Mouse (Mus musculus): ENCODE measurements at regions not wholly inside any gene's neighbourhood (a gene's known extent, or its start where the extent isn't known, plus 50 kb on each side); places are given as distances from the start of the nearest gene placed in this dataset.
"Not testable (repeated sequence)": the region's sequence is repeated elsewhere in the genome, so short reads cannot be mapped to it uniquely, and the experiment has no call there.

- not testable (repeated sequence) for DNase-seq (ENCODE audit: extremely low spot score)
Observed at GRCm38 (mm10) chr19:27128501-27128900, 87.8 kb upstream of the Vldlr start.

- no peak for DNase-seq (ENCODE audit: extremely low spot score)
Observed at GRCm38 (mm10) chr19:27134360-27134759, 81.9 kb upstream of the Vldlr start.

DNA sequence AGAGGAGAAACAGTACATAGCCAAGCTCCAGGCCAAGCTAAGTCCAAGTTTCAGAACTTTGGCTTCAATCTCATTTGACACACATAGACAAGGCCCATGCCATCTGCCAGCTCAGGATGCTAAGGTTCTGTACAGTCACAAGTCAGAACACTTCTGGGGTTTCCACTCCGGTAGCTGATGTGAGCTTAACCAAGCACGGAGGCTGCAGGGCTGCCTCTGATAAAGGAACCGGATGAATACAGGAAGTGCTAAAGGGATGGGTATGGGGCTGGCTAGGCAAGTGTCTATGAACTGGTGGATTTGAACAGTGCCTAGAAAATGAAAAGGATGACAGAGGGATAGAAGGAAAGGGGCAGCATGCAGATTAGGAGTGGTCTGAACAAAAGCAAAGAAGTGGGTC, 75.4 kb upstream of the Vldlr start:
- DNase-seq (ENCODE audit: extremely low spot score): no peak

DNA sequence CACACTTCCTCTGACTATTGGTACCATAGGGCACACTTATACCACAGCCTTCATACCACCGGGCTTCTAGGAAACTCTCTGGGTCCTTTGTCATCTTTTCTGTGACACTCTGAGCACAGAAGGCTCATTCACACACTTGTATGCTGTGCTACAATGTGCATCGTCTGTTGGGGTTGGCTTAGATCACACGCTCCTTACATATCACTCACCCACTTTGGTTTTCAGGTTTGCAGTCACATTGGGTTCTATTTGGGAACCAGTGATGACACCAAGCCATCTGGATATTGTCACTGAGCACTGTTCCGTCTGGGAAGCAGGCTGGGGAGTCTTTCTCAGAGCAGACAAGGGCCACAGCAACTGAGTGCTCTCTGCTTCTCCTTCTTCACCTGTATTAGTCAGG, 74.1 kb upstream of the Vldlr start:
- no peak for DNase-seq (ENCODE audit: extremely low spot score)

GRCm38 (mm10) chr19:27147404-27147803, 68.9 kb upstream of the Vldlr start:
- DNase-seq (ENCODE audit: extremely low spot score): no peak

- no peak for DNase-seq (ENCODE audit: extremely low spot score)
Observed at GRCm38 (mm10) chr19:27148330-27148729, 68.0 kb upstream of the Vldlr start.

GRCm38 (mm10) chr19:27149567-27149966, 66.7 kb upstream of the Vldlr start:
- no peak for DNase-seq (ENCODE audit: extremely low spot score)

DNA sequence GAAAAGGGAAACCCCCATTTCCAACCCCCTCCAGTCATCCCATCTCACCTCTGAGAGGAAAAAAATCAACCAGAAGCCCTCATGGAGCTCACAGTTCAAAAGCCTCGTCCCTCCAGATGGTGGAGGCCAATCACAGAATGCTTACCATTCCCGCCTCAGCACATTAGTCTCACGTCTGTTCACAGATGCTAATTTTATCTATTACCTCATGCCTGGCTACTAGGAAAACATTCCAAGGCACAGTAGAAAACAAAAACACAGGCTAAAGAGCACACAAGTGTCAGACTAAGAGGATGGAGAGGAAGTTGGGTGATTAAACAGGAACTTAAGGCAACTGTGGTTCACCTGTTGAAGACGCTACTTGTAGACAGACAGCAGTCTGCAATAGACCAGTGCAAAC, 54.4 kb upstream of the Vldlr start:
- no peak for DNase-seq (ENCODE audit: extremely low spot score)
